Mouse (Mus musculus): ENCODE data around the gene Podxl2.

DNA sequence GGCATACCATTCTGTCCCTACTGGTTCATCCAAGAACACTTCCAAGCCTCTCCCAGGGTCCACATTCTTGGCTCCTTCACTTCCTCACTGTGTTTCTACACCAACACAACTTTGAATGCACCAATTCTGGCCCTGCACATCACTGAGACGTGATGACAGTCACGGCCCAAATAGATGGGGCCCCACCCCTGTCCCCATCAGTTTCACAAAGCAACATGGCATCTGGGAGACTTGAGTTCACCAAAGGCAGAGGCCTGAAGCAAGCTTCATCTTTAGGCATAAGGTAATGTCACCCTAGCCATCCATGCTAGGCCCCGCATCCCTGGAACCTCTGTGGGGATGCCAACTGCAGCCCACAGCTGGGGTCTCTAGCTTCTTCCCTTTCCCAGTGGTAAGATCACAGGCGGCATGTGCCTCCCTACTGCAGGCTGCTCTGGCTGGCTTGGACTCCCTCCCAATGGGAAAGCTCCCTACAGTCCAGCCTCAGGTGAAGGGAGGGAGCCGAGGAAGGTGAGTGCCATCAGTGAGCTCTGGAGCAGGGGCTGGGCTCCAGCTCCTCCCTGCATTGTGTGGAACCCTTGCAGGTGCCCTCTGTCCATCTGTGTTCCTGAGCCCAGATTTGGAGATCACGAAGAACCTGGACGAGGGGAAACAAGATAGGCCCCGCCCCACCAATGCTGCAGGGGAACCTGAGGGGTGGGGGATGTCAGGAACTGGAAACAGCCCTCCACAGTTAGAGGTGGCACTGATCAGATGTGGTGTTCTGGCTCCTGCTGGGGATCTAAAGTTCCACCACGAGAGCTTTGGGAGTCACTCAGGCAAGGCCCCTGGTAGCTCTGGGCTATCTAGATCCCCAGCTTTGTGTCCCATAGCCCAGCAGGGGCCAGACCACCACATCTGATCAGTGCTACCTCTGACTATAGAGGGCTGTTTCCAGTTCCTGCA, 30.8 kb downstream of the Podxl2 start:
- TF ChIP-seq HCFC1 (IDR thresholded peaks at IDR 0.05; ENCODE audit: borderline replicate concordance, insufficient read depth, low read length) (no peak), ZNF384 (IDR thresholded peaks at IDR 0.05; ENCODE audit: low read depth, low read length) (no peak), ZC3H11A (IDR thresholded peaks at IDR 0.05; ENCODE audit: borderline replicate concordance, low read depth, low read length) (no peak), CHD2 (IDR thresholded peaks at IDR 0.05; ENCODE audit: low read depth, low read length) (no peak), MAFK (IDR thresholded peaks at IDR 0.05; ENCODE audit: insufficient read depth, low read depth, low read length) (no peak)

Data from ES-E14 (cell line).